Mouse (Mus musculus): ENCODE measurements around the gene Car10. TPM values are rescaled to one million over a fixed set of nuclear protein-coding genes. Genes with fewer than 3 reads are reported as not detected.

The Car10 gene
- not detected for total RNA-seq (2023)

DNA sequence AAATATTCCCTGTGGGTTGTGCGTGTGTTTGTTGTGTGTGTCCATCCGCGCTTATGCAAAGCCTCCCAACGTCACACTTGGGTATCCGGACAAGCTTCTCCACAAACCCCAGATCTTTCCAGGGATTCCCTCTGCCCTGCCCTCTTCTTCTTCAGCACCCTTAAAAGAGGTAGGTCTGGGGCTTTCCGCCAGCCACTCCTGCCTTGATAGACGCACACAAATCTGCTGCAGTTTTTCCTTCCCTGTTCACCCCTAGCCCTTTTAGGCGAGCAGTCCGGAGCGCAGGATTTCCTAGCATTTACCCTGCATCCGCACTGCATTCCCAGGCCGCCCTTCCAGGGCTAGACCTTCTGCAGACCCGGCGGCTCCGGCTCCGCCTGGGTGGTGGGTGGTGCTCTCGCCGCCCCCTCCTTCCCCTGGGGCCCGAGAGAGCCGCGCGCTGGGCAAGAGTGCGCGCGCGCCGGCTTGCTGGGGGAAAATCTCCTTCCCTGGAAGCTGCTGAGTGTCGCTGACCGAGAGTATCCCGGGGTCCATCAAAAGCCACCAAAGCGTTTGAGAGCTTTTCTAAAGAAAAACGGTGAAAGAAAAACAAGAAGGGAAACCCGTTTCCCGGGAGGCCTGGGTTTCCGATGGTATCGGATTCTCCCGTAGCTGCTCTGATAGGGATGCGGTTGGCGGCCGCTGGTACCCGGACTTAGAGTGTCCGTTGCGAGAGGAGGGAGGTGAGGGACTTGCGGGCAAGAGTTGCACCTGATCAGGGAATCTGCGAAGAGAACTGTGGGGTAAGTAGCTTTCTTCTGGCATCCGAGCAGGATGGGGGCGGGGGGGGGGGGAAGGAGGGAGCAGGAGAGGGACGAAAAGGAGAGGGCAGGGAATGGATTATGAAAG lies at the start of gene Car10:
Gene Car10 (plus strand): TSS at position 88 of the 888 bp plus-strand sequence.

All from CD4-positive naive resting alpha-beta T cell, adult 57 days (primary cell).